ENCODE assay signal across 11 mouse cellular contexts in the genomic region with DNA sequence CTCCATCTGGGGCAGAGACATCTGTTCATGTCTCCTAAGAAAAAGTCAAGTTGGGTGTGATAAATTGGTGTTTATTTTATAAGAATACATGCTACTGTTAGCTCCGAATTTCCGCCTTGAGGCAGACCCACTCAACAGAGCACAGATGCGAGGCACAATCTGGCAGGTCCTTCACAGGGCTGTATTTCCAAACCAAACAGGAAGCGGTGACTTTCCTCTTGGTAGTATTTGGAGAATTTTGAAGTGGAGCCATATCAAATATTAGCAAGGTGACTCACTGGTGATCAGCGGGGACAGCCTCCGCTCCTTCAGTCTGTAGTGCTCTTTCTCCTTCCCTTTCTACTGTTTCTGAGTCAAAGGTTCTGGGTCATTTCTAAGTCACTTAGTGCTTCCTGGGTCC.
A peak's percentile ranks its signal among the peaks of the same experiment; 100 is the strongest.
DNase-seq lines count a peak whose midpoint lies in the region; ATAC-seq and TF ChIP-seq lines count a peak whose summit lies in the region.
"Had no signal": no experiment of that assay in that cellular context is flagged by ENCODE, and none has a peak within 500 bp of the region (broad histone marks: within the 10 kb centered on the region; RNA-seq: fewer than 3 reads in every experiment).

No protein-coding gene starts in this region.

- 48% methylated on average over 6 of the region's 6 CpGs for WGBS in heart, embryonic 16.5 days

- no peak overlapping the region for H3K9ac ChIP-seq in heart, embryonic 16.5 days (ENCODE audit: low read length)
- H3K9ac ChIP-seq: hindbrain, embryonic 12.5 days; liver, embryonic 13.5 days; neural tube, embryonic 12.5 days had no signal

- ATAC-seq in heart, embryonic 16.5 days (replicated peaks; ENCODE audit: extremely low read depth, insufficient read depth, low FRiP score): peak; percentile 41; the same call in 1 of the 2 replicates

- no peak for TF ChIP-seq CTCF in cortical plate, adult 2 months (IDR thresholded peaks at IDR 0.05; ENCODE audit: extremely low read depth, insufficient read depth, low read length)

- H3K4me3 ChIP-seq in cortical plate, adult 2 months (ENCODE audit: insufficient read depth, low read length): no peak overlapping the region
- H3K4me3 ChIP-seq in heart, embryonic 16.5 days (ENCODE audit: low read length): no peak overlapping the region
- H3K4me3 ChIP-seq: hindbrain, embryonic 12.5 days; liver, embryonic 13.5 days; neural tube, embryonic 12.5 days had no signal

- TF ChIP-seq POLR2A in cortical plate, adult 2 months (IDR thresholded peaks at IDR 0.05; ENCODE audit: extremely low read depth, insufficient read depth, low read length): no peak

- H3K9me3 ChIP-seq in heart, embryonic 16.5 days (replicated peaks; ENCODE audit: control insufficient read depth, low read length): no peaks in the 10 kb centered on the region
- H3K9me3 ChIP-seq: hindbrain, embryonic 12.5 days; liver, embryonic 13.5 days; neural tube, embryonic 12.5 days had no signal

- peak overlapping the region; percentile 89 for H3K27ac ChIP-seq in cortical plate, adult 2 months (ENCODE audit: insufficient read depth, low read length)
- no peak overlapping the region for H3K27ac ChIP-seq in heart, embryonic 16.5 days (ENCODE audit: low read length)
- H3K27ac ChIP-seq: hindbrain, embryonic 12.5 days; liver, embryonic 13.5 days; neural tube, embryonic 12.5 days had no signal

- H3K27me3 ChIP-seq in heart, embryonic 16.5 days (ENCODE audit: control insufficient read depth, insufficient read depth, low read length): no peaks in the 10 kb centered on the region
- H3K27me3 ChIP-seq: hindbrain, embryonic 12.5 days; liver, embryonic 13.5 days; neural tube, embryonic 12.5 days had no signal

- no peaks in the 10 kb centered on the region for H3K36me3 ChIP-seq in heart, embryonic 16.5 days (ENCODE audit: control insufficient read depth, insufficient read depth)
- H3K36me3 ChIP-seq: liver, embryonic 13.5 days had no signal

- H3K4me1 ChIP-seq in cortical plate, adult 2 months (ENCODE audit: control insufficient read depth, insufficient read depth, low read length): peaks cover 12% of the 10 kb centered on the region
- H3K4me1 ChIP-seq in heart, embryonic 16.5 days (ENCODE audit: control insufficient read depth, insufficient read depth, low read length): no peaks in the 10 kb centered on the region; the same call in 1 of the 2 replicates
- H3K4me1 ChIP-seq: neural tube, embryonic 12.5 days had no signal

- H3K4me2 ChIP-seq in heart, embryonic 16.5 days (ENCODE audit: low read depth, low read length): no peak overlapping the region
- H3K4me2 ChIP-seq: hindbrain, embryonic 12.5 days; neural tube, embryonic 12.5 days had no signal

- peak; percentile 50 for DNase-seq in layer of hippocampus, adult 11-12 months (ENCODE audit: low spot score)
- no peak for DNase-seq in layer of hippocampus, postnatal 10 days (ENCODE audit: low spot score in 2 of 2)
- peak; percentile 34 for DNase-seq in lung, postnatal 14 days
- no peak for DNase-seq in cerebellum, adult 9-11 months
- no peak for DNase-seq in spleen, postnatal 4 days (ENCODE audit: low spot score in 2 of 2)
- DNase-seq: liver, embryonic 13.5 days; thymus, postnatal 25 days had no signal

Comparison
In these comparisons a context has a peak if more than half of its experiments do, and no peak if none do; other contexts are left out.
1. DNase-seq: peak in layer of hippocampus, adult 11-12 months (single experiment) and lung, postnatal 14 days (single experiment); none in layer of hippocampus, postnatal 10 days (0 of 2), cerebellum, adult 9-11 months (single experiment) and spleen, postnatal 4 days (0 of 2).